8 mouse cellular contexts compared by ENCODE assay signal in genomic region chr7:118995671-118996070, GRCm38 (mm10). TPM values are rescaled to one million over a fixed set of nuclear protein-coding genes. Genes with fewer than 3 reads are reported as not detected.
DNase-seq lines count a peak whose midpoint lies in the region; ATAC-seq and TF ChIP-seq lines count a peak whose summit lies in the region.

No protein-coding gene starts in this region.

- peak overlapping the region; percentile 71 for H3K4me3 ChIP-seq in kidney, embryonic 16.5 days (ENCODE audit: low read length)
- H3K4me3 ChIP-seq in cortical plate, adult 2 months (ENCODE audit: insufficient read depth, low read length): peak overlapping the region; percentile 53; the same call in 1 of the 2 replicates
- peak overlapping the region; percentile 57 for H3K4me3 ChIP-seq in hindbrain, embryonic 13.5 days
- peak overlapping the region; percentile 82 for H3K4me3 ChIP-seq in myocyte

- no peaks in the 10 kb centered on the region for H3K9me3 ChIP-seq in kidney, embryonic 16.5 days (ENCODE audit: low read length)
- H3K9me3 ChIP-seq in hindbrain, embryonic 13.5 days: no peaks in the 10 kb centered on the region

- no peak for DNase-seq in kidney, postnatal 14 days
- DNase-seq in spleen, postnatal 36 days (ENCODE audit: low spot score in 2 of 2): no peak
- DNase-seq in right cerebral cortex, postnatal 14 days: no peak
- DNase-seq in left cerebral cortex, adult 8-10 months (ENCODE audit: low spot score in 2 of 2): no peak

- peak overlapping the region; percentile 86 for H3K9ac ChIP-seq in kidney, embryonic 16.5 days (replicated peaks; ENCODE audit: low read length)
- H3K9ac ChIP-seq in hindbrain, embryonic 13.5 days: peak overlapping the region; percentile 29; the same call in 1 of the 2 replicates

- H3K4me2 ChIP-seq in kidney, embryonic 16.5 days (replicated peaks; ENCODE audit: low read depth, low read length): peak overlapping the region; percentile 96
- H3K4me2 ChIP-seq in hindbrain, embryonic 13.5 days: peak overlapping the region; percentile 88
- peak overlapping the region; percentile 98 for H3K4me2 ChIP-seq in myocyte (ENCODE audit: low read depth)

- peaks cover 31% of the 10 kb centered on the region for H3K4me1 ChIP-seq in kidney, embryonic 16.5 days (ENCODE audit: insufficient read depth, low read length)
- H3K4me1 ChIP-seq in cortical plate, adult 2 months (ENCODE audit: control insufficient read depth, insufficient read depth, low read length): peaks cover 12% of the 10 kb centered on the region
- H3K4me1 ChIP-seq in hindbrain, embryonic 13.5 days (replicated peaks): peaks cover 51% of the 10 kb centered on the region

- no peaks in the 10 kb centered on the region for H3K36me3 ChIP-seq in kidney, embryonic 16.5 days (ENCODE audit: insufficient read depth, low read length)
- no peaks in the 10 kb centered on the region for H3K36me3 ChIP-seq in hindbrain, embryonic 13.5 days
- no peaks in the 10 kb centered on the region for H3K36me3 ChIP-seq in myocyte (ENCODE audit: control insufficient read depth, insufficient read depth)

- TF ChIP-seq CTCF in cortical plate, adult 2 months (IDR thresholded peaks at IDR 0.05; ENCODE audit: extremely low read depth, insufficient read depth, low read length): no peak

- peak; percentile 50 for ATAC-seq in kidney, embryonic 16.5 days (ENCODE audit: low FRiP score, low TSS enrichment)
- ATAC-seq in hindbrain, embryonic 13.5 days (ENCODE audit: low FRiP score): peak; percentile 10

- no peak for TF ChIP-seq POLR2A in cortical plate, adult 2 months (IDR thresholded peaks at IDR 0.05; ENCODE audit: extremely low read depth, insufficient read depth, low read length)
- no peak for TF ChIP-seq POLR2A in myocyte (IDR thresholded peaks at IDR 0.05; ENCODE audit: insufficient read length, low read depth)

- H3K27ac ChIP-seq in kidney, embryonic 16.5 days (ENCODE audit: low read length): no peak overlapping the region
- 0 out of 2 replicates have a peak overlapping the region, but pooled peaks have one; percentile 58 for H3K27ac ChIP-seq in cortical plate, adult 2 months (ENCODE audit: insufficient read depth, low read length)
- H3K27ac ChIP-seq in hindbrain, embryonic 13.5 days: no peak overlapping the region

- no peak overlapping the region for H3ac ChIP-seq in myocyte (ENCODE audit: control insufficient read depth, insufficient read length)

- H3K79me2 ChIP-seq in myocyte (ENCODE audit: control insufficient read depth, insufficient read depth): peaks cover 41% of the 10 kb centered on the region

- no peaks in the 10 kb centered on the region for H3K27me3 ChIP-seq in kidney, embryonic 16.5 days (ENCODE audit: insufficient read depth, low read length)
- H3K27me3 ChIP-seq in hindbrain, embryonic 13.5 days: no peaks in the 10 kb centered on the region
- no peaks in the 10 kb centered on the region for H3K27me3 ChIP-seq in myocyte (ENCODE audit: control insufficient read depth, insufficient read depth, insufficient read length)

- 8% methylated on average over 14 of the region's 14 CpGs for WGBS in kidney, embryonic 16.5 days
- WGBS in hindbrain, embryonic 13.5 days: 8% methylated on average over 14 of the region's 14 CpGs

TF ChIP-seq in myocyte, 11 proteins besides CTCF, POLR2A, EP300 and RAD21:
- TF ChIP-seq MYOG (IDR thresholded peaks at IDR 0.05; ENCODE audit: control insufficient read depth in 1 of 3, insufficient read depth in 1 of 3, insufficient read length in 2 of 3, low read depth in 2 of 3): no peak
- no peak for TF ChIP-seq MYOD1 (IDR thresholded peaks at IDR 0.05; ENCODE audit: control insufficient read depth in 1 of 3, insufficient read length in 2 of 3, low read depth in 2 of 3)
- no peak for TF ChIP-seq TCF12 (IDR thresholded peaks at IDR 0.05; ENCODE audit: insufficient read depth, poor library complexity, severe bottlenecking)
- no peak for TF ChIP-seq SRF (IDR thresholded peaks at IDR 0.05; ENCODE audit: control insufficient read depth, insufficient read length, low read depth)
- no peak for TF ChIP-seq TCF3 (IDR thresholded peaks at IDR 0.05; ENCODE audit: insufficient read length, low read depth)
- TF ChIP-seq POLR2AphosphoS2 (IDR thresholded peaks at IDR 0.05; ENCODE audit: insufficient read length, low read depth): no peak
- TF ChIP-seq MAX (IDR thresholded peaks at IDR 0.05; ENCODE audit: low read depth): no peak
- no peak for TF ChIP-seq USF1 (IDR thresholded peaks at IDR 0.05; ENCODE audit: low read depth)
- TF ChIP-seq REST (IDR thresholded peaks at IDR 0.05; ENCODE audit: insufficient read depth, insufficient read length): no peak
- TF ChIP-seq CEBPB (IDR thresholded peaks at IDR 0.05; ENCODE audit: insufficient read depth, poor library complexity, severe bottlenecking): no peak
- TF ChIP-seq E2F4 (IDR thresholded peaks at IDR 0.05; ENCODE audit: insufficient read depth): no peak

RNA-seq across cellular contexts. Expression of gene Gprc5b, which starts 0.7 kb away (rescaled TPM):
- polyA plus RNA-seq in kidney, embryonic 16.5 days (2015; fragmentation: Nextera tagmentation; extraction: Ambion mirVana): 5.4 and 7.0 TPM in 2 replicates
- 126 and 141 TPM in 2 replicates for polyA plus RNA-seq in cortical plate, adult 2 months (2012; rRNA removed)
- polyA plus RNA-seq in hindbrain, embryonic 13.5 days (2015; fragmentation: Nextera tagmentation; extraction: Ambion mirVana): 7.9 and 8.1 TPM in 2 replicates
- 27.5 TPM for polyA plus RNA-seq in myocyte (2012; fragmentation: generic; extraction: Trizol)
- 100 to 1,000 TPM; 116 to 128 (median 122) TPM for total RNA-seq in left cerebral cortex, adult 8-10 months (2022)
